Mouse (Mus musculus) embryonic fibroblast, embryonic 13.5 days (primary cell): ENCODE measurements around the gene Smc4.

Experiments used
- CTCF ChIP-seq: IDR thresholded peaks from 2 replicates; pipeline ENCODE4 v1.5.1; 2011; ENCODE audit warnings: mild to moderate bottlenecking, control low read depth, low read length, moderate library complexity, borderline replicate concordance; ENCODE audit not compliant: insufficient read depth
- POLR2A ChIP-seq: IDR thresholded peaks from 2 replicates; pipeline ENCODE4 v1.6.1; 2011; ENCODE audit warnings: low read depth, mild to moderate bottlenecking, control low read depth, low read length, moderate library complexity

DNA sequence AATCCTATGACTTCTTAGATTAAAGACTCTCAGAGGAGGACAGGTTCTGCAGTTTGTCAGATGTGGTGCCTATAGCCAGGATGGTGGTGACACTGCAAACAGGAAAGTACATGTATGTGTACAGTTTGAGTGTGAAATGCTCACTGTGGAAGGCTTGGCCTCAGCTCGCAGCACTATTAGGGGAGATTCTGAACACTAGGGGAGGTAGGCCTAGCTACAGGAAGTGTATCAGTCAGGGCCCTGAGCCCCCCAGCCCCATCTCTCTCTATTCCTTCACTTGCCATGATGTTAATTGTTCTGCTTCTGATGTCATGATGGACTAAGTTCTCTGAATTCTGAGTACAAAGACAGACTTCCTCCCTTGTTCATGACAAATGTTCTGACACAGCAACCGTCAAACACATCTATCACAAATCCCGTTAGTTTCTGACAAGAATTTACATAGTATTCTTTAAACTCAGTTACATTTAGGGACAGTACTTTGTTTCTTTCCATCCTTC, 35.4 kb upstream of the Smc4 start:
- TF ChIP-seq CTCF (no peak), POLR2A (no peak)
